Mouse (Mus musculus) small intestine, adult 2 months (tissue): ENCODE data around the gene Alkbh2.

Source experiments
- CTCF ChIP-seq: fragments of 200-500 bp; IDR thresholded peaks from 2 replicates; pipeline ENCODE4 v1.5.1; 2012; ENCODE audit warnings: low read depth, mild to moderate bottlenecking, control low read depth, inconsistent platforms, low read length, moderate library complexity, mixed read lengths; ENCODE audit not compliant: insufficient replicate concordance, insufficient read length; ENCODE audit errors: extremely low read depth
- POLR2A ChIP-seq: fragments of 200-500 bp; IDR thresholded peaks from 2 replicates; pipeline ENCODE4 v1.6.1; 2012; ENCODE audit warnings: low read depth, mild to moderate bottlenecking, control low read depth, inconsistent platforms, low read length, moderate library complexity

DNA sequence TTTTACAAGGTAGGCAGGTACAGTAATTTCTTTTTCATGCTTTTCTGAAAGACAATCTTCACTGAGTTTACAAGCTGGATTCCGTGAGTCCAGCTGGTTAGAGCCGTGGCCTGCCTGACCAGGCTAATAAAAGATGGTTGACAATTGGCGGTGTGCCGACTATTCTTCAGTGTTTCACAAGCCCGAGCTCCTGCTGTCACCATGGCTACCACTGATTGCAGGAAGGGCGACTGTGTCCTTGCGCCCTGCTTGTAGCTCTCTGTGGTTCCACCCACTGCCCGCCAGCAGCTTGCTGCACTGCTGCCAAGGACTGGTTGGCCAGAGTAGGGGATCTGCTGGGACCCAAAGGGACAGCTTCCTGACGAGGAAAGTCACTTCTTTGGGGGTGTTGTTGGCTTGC lies 11.2 kb upstream of the Alkbh2 start:
- TF ChIP-seq POLR2A (no peak), CTCF (no peak)
